Mouse (Mus musculus) lung, postnatal 0 days (tissue): Measurements from ENCODE around the gene Atad2b. TPM values are rescaled to one million over a fixed set of nuclear protein-coding genes. Genes with fewer than 3 reads are reported as not detected.
A peak's percentile ranks its signal among the peaks of the same experiment; 100 is the strongest.
"Not testable (repeated sequence)": the region's sequence is repeated elsewhere in the genome, so short reads cannot be mapped to it uniquely, and the experiment has no call there.

Source experiments
- ATAC-seq: fragments of 200-750 bp; cut with Nextera tagmentation; 2 replicates; pipeline ENCODE4 v1.8.0; 2017; ENCODE audit warnings: moderate library complexity
- DNase-seq: peaks from one replicate; pipeline ENCODE4 v3.0.0-alpha.2; 2016; ENCODE audit warnings: low spot score
- H3K27ac ChIP-seq: fragments of 300-500 bp; sonication (generic); 2 replicates; pipeline ENCODE4 v1.5.1; 2014; ENCODE audit warnings: antibody characterized with exemption, mild to moderate bottlenecking, low read length, mixed read lengths
- H3K27me3 ChIP-seq: fragments of 300-500 bp; sonication (generic); replicated peaks from 2 replicates; pipeline ENCODE4 v1.6.1; 2014; ENCODE audit warnings: low read length, mixed read lengths; ENCODE audit not compliant: insufficient read depth
- H3K36me3 ChIP-seq: fragments of 300-500 bp; sonication (generic); 2 replicates; pipeline ENCODE4 v1.6.1; 2014; ENCODE audit warnings: low read length, mixed read lengths; ENCODE audit not compliant: insufficient read depth
- H3K4me1 ChIP-seq: fragments of 300-500 bp; sonication (generic); 2 replicates; pipeline ENCODE4 v1.6.1; 2014; ENCODE audit warnings: antibody characterized with exemption, low read depth, low read length, mixed read lengths; ENCODE audit not compliant: insufficient read depth
- H3K4me2 ChIP-seq: fragments of 300-500 bp; sonication (generic); replicated peaks from 2 replicates; pipeline ENCODE4 v1.6.1; 2014; ENCODE audit warnings: low read depth, mild to moderate bottlenecking, low read length, moderate library complexity, mixed read lengths
- H3K4me3 ChIP-seq: fragments of 300-500 bp; sonication (generic); 2 replicates; pipeline ENCODE4 v1.5.1; 2014; ENCODE audit warnings: low read depth, low read length
- H3K9ac ChIP-seq: fragments of 300-500 bp; sonication (generic); replicated peaks from 2 replicates; pipeline ENCODE4 v1.6.1; 2014; ENCODE audit warnings: low read depth, mild to moderate bottlenecking
- H3K9me3 ChIP-seq: fragments of 300-500 bp; sonication (generic); 2 replicates; pipeline ENCODE4 v1.6.1; 2016; ENCODE audit warnings: low read length, mixed read lengths
- CTCF ChIP-seq: IDR thresholded peaks from 2 replicates; pipeline ENCODE4 v1.5.1; 2016; ENCODE audit warnings: antibody characterized with exemption, mild to moderate bottlenecking
- EP300 ChIP-seq: IDR thresholded peaks from 2 replicates; pipeline ENCODE4 v1.6.1; 2016; ENCODE audit warnings: antibody characterized with exemption, mild to moderate bottlenecking, control low read depth
- WGBS: fragments of 180-500 bp; shearing (Covaris S2); extraction: QIAGEN DNeasy Blood & Tissue Kit; methylation state at CpG from one replicate; pipeline ENCODE4 v1.1.7; 2014; 5-methylcytosine and 5-hydroxymethylcytosine counted together
- polyA plus RNA-seq: library from polyadenylated mRNA; unstranded; fragments of >200 nt; fragmentation: Nextera tagmentation; extraction: Ambion mirVana; gene quantifications from 2 replicates; pipeline ENCODE4 v1.2.1, GENCODE M21; 2015

Gene Atad2b
- polyA plus RNA-seq, 1 experiment from 2014 or later, result 8.8 TPM

DNA sequence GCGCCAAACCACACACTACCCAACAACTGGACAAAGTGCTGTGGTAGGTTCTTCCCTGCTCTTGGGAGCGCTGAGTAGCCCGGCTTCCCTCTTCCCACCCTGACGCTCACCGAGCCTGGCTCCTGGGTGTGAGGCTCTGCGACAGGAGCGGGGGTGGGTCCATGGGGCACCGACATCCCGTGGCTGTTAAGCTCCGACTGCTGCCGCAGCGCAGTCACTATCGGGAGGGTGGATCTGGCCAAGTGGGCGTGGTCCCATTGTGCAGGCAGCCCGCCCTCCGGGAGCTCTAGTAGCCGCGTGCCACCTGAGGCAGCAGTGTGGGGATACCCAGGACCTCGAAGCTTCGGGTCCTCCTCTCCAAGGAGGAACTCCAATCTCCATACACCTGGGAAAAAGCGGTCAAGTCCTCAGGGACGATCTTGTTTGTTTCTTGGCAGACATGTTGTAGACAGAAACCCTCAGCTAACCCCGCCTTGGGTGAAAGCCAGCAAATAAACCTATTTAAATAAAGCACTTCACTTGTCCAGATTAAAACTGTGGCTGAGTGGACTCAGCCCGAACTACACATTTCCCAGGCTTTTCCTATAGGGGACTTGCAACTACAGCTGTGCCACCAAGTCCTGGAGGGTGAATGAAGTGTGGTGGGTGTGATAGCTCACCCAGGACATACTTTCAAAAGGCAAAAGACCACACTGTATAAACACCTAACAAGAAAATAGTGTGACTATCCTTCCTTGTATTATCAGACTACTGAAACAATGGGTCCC, 42.8 kb upstream of the Atad2b start, which contains the start of gene Mfsd2b:
Mfsd2b (minus strand) TSS at position 199 of the 767 bp plus-strand sequence.
- peak; percentile 94 for ATAC-seq
- no peak within 1 kb of the TSS for H3K27ac ChIP-seq
- H3K4me2 ChIP-seq, result peak within 1 kb of the TSS; percentile 65
- no peaks in the 10 kb centered on the region for H3K27me3 ChIP-seq
- 1% methylated on average over 24 of the region's 24 CpGs for WGBS
- H3K9ac ChIP-seq, result 0 out of 2 replicates have a peak within 1 kb of the TSS, but pooled peaks have one; percentile 16
- no peaks in the 10 kb centered on the region for H3K9me3 ChIP-seq
- H3K4me1 ChIP-seq, result peaks cover 11% of the 10 kb centered on the region
- TF ChIP-seq CTCF, result no peak
- no peak for TF ChIP-seq EP300
- peak; percentile 89 for DNase-seq
- peak within 1 kb of the TSS; percentile 31 for H3K4me3 ChIP-seq
- H3K36me3 ChIP-seq, result no peaks in the 10 kb centered on the region

DNA sequence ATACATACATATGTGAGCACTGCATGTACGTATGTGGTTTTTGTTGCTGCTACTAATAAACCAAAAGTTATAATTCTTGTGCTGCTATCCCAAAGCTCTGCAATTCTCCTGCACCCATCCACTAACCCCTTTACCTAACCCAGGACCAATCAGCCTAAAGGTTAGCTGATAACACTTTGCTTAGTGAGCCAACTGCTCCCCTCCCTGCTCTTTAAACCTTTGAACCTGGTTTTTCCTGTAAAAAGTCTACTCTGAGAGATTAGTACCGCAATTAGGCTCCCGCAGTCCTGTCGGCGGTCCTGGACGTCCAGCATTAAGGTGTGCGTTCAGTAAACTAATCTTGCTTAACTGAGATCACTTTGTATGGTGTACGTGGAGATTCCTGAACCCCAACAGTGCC, 41.5 kb upstream of the Atad2b start:
- H3K9ac ChIP-seq, result no peak overlapping the region
- no peak for ATAC-seq

DNA sequence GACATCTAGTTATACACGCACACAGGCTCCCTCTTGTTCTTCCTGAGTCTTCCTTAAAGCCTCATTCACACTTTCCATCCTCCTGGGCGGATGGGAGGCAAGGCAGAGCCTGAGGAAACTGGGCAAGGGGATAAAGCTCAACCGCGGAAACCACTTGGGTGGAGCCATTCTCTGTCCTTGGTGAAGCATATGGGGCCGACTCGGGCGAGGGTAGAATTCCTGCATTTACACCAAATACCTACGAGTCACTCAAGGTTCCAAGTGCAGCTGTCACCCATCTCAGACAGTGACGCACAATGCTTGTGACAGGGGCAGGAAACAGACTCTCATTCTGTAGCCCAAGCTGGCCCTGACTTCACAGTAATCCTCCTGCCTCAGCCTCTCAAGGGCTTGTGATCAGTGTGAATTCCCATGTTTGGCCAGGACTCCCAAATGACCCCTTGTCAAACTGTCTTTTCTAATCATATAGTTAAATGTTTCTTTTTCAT, 38.8 kb upstream of the Atad2b start:
- Histone ChIP-seq H3K9ac (no peak overlapping the region), H3K4me3 (no peak overlapping the region), H3K4me1 (peaks cover 11% of the 10 kb centered on the region), H3K9me3 (no peaks in the 10 kb centered on the region), H3K36me3 (0 out of 2 replicates have a peak, but pooled peaks cover 5% of the 10 kb centered on the region), H3K27ac (no peak overlapping the region), H3K27me3 (no peaks in the 10 kb centered on the region), H3K4me2 (no peak overlapping the region)
- ATAC-seq (no peak), DNase-seq (no peak)
- WGBS, result 80% methylated on average over 9 of the region's 9 CpGs
- TF ChIP-seq EP300, result no peak
- TF ChIP-seq CTCF, result no peak

More for the DNA sequence above, 41.5 kb upstream of the Atad2b start:
- no peak overlapping the region for H3K27ac ChIP-seq
- H3K4me3 ChIP-seq, result no peak overlapping the region
- DNase-seq, result no peak
- WGBS, result 87% methylated on average over 8 of the region's 8 CpGs
- no peaks in the 10 kb centered on the region for H3K27me3 ChIP-seq
- no peaks in the 10 kb centered on the region for H3K9me3 ChIP-seq
- peaks cover 11% of the 10 kb centered on the region for H3K4me1 ChIP-seq
- no peaks in the 10 kb centered on the region for H3K36me3 ChIP-seq
- TF ChIP-seq CTCF, result no peak
- TF ChIP-seq EP300, result no peak
- no peak overlapping the region for H3K4me2 ChIP-seq

DNA sequence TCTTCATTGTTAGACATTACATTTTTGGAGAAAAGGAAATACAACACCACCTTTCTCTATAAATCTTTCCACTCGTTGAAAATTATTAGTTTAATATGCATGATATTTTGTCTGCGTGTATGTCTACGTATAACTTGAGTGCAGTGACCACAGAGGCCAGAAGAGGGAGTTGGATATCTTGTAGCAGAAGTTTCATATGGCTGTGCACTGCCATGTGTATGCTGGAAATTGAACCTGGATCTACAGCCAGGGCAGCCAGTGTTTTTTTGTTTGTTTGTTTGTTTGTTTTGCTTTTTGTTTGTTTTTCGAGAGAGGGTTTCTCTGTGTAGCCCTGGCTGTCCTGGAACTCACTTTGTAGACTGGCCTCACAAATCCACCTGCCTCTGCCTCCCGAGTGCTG, 38.1 kb upstream of the Atad2b start:
- Histone ChIP-seq H3K36me3 (0 out of 2 replicates have a peak, but pooled peaks cover 5% of the 10 kb centered on the region), H3K9me3 (no peaks in the 10 kb centered on the region), H3K27ac (no peak overlapping the region), H3K4me2 (no peak overlapping the region), H3K4me3 (no peak overlapping the region), H3K4me1 (peaks cover 6% of the 10 kb centered on the region), H3K27me3 (no peaks in the 10 kb centered on the region), H3K9ac (no peak overlapping the region)
- ATAC-seq (no peak), DNase-seq (no peak)
- TF ChIP-seq EP300, result no peak
- peak; percentile 50 for TF ChIP-seq CTCF
- WGBS, result 94% methylated on average over 5 of the region's 5 CpGs

DNA sequence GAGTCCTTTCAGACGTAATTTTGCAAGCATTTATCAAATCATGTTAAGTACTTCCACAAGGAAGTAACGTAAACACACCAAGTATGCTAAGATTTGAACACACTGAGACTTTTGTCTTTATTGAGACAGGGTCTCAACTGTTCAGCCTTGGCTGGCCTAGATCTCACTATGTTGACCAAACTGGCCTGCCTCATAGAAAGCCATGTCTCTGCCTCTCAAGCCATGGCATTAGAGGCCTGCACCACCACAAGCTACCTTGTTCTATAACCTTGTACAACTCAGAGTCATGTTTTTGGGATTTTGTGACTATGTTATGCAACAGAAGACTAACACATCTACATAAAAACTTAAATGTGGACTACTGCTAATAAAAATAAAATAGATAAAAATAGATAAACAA, 35.1 kb upstream of the Atad2b start:
- no peak overlapping the region for H3K4me3 ChIP-seq
- H3K9me3 ChIP-seq, result no peaks in the 10 kb centered on the region
- no peak for DNase-seq
- H3K27me3 ChIP-seq, result no peaks in the 10 kb centered on the region
- WGBS, result 53% methylated on average over 2 of the region's 2 CpGs
- ATAC-seq, result no peak
- no peak overlapping the region for H3K9ac ChIP-seq
- 0 out of 2 replicates have a peak, but pooled peaks cover 9% of the 10 kb centered on the region for H3K36me3 ChIP-seq
- TF ChIP-seq EP300 (no peak), CTCF (no peak)
- no peak overlapping the region for H3K4me2 ChIP-seq
- no peaks in the 10 kb centered on the region for H3K4me1 ChIP-seq
- H3K27ac ChIP-seq, result no peak overlapping the region

DNA sequence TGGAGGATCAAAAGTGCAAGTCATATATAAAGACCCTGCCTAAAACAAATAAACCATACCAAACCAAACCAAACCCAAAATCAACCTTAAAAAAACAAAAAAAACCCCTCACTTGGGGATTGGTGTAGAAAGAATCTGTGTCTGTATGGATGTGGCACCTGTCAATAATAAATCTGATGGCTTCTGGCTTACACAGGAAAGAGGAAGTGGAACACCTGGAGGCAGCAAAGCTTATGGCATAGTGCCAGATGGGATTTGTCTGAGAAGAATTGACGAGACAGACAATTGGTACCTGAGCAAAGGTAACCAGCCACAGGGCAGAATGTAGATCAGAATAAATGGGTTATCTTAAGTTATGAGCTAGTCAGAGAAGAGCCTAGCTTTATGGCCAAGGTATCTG, 32.1 kb upstream of the Atad2b start:
- H3K27ac ChIP-seq, result no peak overlapping the region
- 53% methylated on average over 1 of the region's 1 CpGs for WGBS
- no peak for ATAC-seq
- H3K4me1 ChIP-seq, result no peaks in the 10 kb centered on the region
- no peak for TF ChIP-seq CTCF
- no peak for TF ChIP-seq EP300
- no peaks in the 10 kb centered on the region for H3K27me3 ChIP-seq
- no peak for DNase-seq
- no peaks in the 10 kb centered on the region for H3K9me3 ChIP-seq
- H3K36me3 ChIP-seq, result 0 out of 2 replicates have a peak, but pooled peaks cover 9% of the 10 kb centered on the region
- H3K9ac ChIP-seq, result no peak overlapping the region
- no peak overlapping the region for H3K4me2 ChIP-seq
- no peak overlapping the region for H3K4me3 ChIP-seq

DNA sequence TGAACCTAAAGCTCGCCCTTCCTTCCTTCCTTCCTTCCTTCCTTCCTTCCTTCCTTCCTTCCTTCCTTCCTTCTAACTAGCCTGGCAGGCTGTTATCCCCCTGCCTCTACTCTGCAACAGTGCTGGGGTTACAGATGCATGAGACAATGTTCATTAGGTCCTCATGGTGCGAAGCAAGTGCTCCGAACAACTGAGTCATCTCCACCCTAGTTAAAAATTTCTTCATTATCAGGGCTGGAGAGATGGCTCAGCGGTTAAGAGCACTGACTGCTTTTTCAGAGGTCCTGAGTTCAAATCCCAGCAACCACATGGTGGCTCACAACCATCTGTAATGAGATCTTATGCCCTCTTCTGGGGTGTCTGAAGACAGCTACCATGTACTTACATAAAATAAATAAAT, 30.6 kb upstream of the Atad2b start:
- not testable (repeated sequence) for H3K4me1 ChIP-seq, H3K27ac ChIP-seq, H3K9me3 ChIP-seq, H3K4me3 ChIP-seq, H3K36me3 ChIP-seq, H3K27me3 ChIP-seq, DNase-seq, ATAC-seq, H3K4me2 ChIP-seq, H3K9ac ChIP-seq
- WGBS, result 99% methylated on average over 4 of the region's 4 CpGs
